Mouse (Mus musculus): ENCODE measurements at regions not wholly inside any gene's neighbourhood (a gene's known extent, or its start where the extent isn't known, plus 50 kb on each side); places are given as distances from the start of the nearest gene placed in this dataset.

- Histone ChIP-seq H3K4me1 (no peaks in the 10 kb centered on the region), H3K9ac (no peak overlapping the region), H3K36me3 (replicated peaks) (no peaks in the 10 kb centered on the region), H3K9me3 (no peaks in the 10 kb centered on the region), H3K4me3 (no peak overlapping the region), H3K27ac (no peak overlapping the region), H3K27me3 (replicated peaks) (no peaks in the 10 kb centered on the region), H3K4me2 (no peak overlapping the region)
- 90% methylated on average over 6 of the region's 6 CpGs for WGBS
- ATAC-seq (replicated peaks), result no peak
These were observed 215.4 kb upstream of the Spred2 start for GRCm38 (mm10) chr11:19708821-19709220.

GRCm38 (mm10) chr11:19709337-19709736 is 214.8 kb upstream of the Spred2 start:
- 0 out of 2 replicates have a peak, but pooled peaks cover 3% of the 10 kb centered on the region for H3K4me1 ChIP-seq
- no peak overlapping the region for H3K27ac ChIP-seq
- ATAC-seq (replicated peaks), result no peak
- WGBS, result 87% methylated on average over 8 of the region's 8 CpGs
- H3K36me3 ChIP-seq (replicated peaks), result no peaks in the 10 kb centered on the region
- no peak overlapping the region for H3K4me2 ChIP-seq
- H3K9me3 ChIP-seq, result no peaks in the 10 kb centered on the region
- no peak overlapping the region for H3K9ac ChIP-seq
- H3K4me3 ChIP-seq, result no peak overlapping the region
- H3K27me3 ChIP-seq (replicated peaks), result no peaks in the 10 kb centered on the region

GRCm38 (mm10) chr11:19713091-19713490 is 211.1 kb upstream of the Spred2 start:
- H3K4me3 ChIP-seq, result no peak overlapping the region
- ATAC-seq (replicated peaks), result no peak
- no peaks in the 10 kb centered on the region for H3K9me3 ChIP-seq
- H3K9ac ChIP-seq, result no peak overlapping the region
- 0 out of 2 replicates have a peak, but pooled peaks cover 3% of the 10 kb centered on the region for H3K4me1 ChIP-seq
- no peaks in the 10 kb centered on the region for H3K36me3 ChIP-seq (replicated peaks)
- WGBS, result 48% methylated on average over 8 of the region's 8 CpGs
- no peak overlapping the region for H3K27ac ChIP-seq
- peak overlapping the region; percentile 17; the same call in 1 of the 2 replicates for H3K4me2 ChIP-seq
- no peaks in the 10 kb centered on the region for H3K27me3 ChIP-seq (replicated peaks)

- ATAC-seq (replicated peaks), result no peak
- Histone ChIP-seq H3K27ac (no peak overlapping the region), H3K4me2 (peak overlapping the region; percentile 20; the same call in 1 of the 2 replicates), H3K9ac (no peak overlapping the region), H3K4me3 (no peak overlapping the region), H3K36me3 (replicated peaks) (no peaks in the 10 kb centered on the region), H3K4me1 (0 out of 2 replicates have a peak, but pooled peaks cover 3% of the 10 kb centered on the region), H3K9me3 (no peaks in the 10 kb centered on the region), H3K27me3 (replicated peaks) (no peaks in the 10 kb centered on the region)
- WGBS, result 77% methylated on average over 20 of the region's 20 CpGs
These were observed 210.6 kb upstream of the Spred2 start for GRCm38 (mm10) chr11:19713597-19713996.

GRCm38 (mm10) chr11:19714211-19714610 is 210.0 kb upstream of the Spred2 start:
- Histone ChIP-seq H3K27ac (no peak overlapping the region), H3K36me3 (replicated peaks) (no peaks in the 10 kb centered on the region), H3K9me3 (peaks cover 1% of the 10 kb centered on the region; the same call in 1 of the 2 replicates), H3K27me3 (replicated peaks) (no peaks in the 10 kb centered on the region), H3K4me2 (no peak overlapping the region), H3K4me3 (no peak overlapping the region), H3K4me1 (0 out of 2 replicates have a peak, but pooled peaks cover 3% of the 10 kb centered on the region), H3K9ac (no peak overlapping the region)
- ATAC-seq (replicated peaks), result no peak
- 49% methylated on average over 5 of the region's 5 CpGs for WGBS

- 40% methylated on average over 8 of the region's 8 CpGs for WGBS
- no peak overlapping the region for H3K4me2 ChIP-seq
- H3K4me1 ChIP-seq, result 0 out of 2 replicates have a peak, but pooled peaks cover 3% of the 10 kb centered on the region
- H3K4me3 ChIP-seq, result no peak overlapping the region
- no peak overlapping the region for H3K27ac ChIP-seq
- peaks cover 4% of the 10 kb centered on the region; the same call in 1 of the 2 replicates for H3K9me3 ChIP-seq
- H3K36me3 ChIP-seq (replicated peaks), result no peaks in the 10 kb centered on the region
- no peak for ATAC-seq (replicated peaks)
- H3K9ac ChIP-seq, result no peak overlapping the region
- H3K27me3 ChIP-seq (replicated peaks), result no peaks in the 10 kb centered on the region
These were observed 209.1 kb upstream of the Spred2 start for GRCm38 (mm10) chr11:19714888-19715595.

GRCm38 (mm10) chr11:19718165-19718564 is 206.0 kb upstream of the Spred2 start:
- Histone ChIP-seq H3K9ac (no peak overlapping the region), H3K4me2 (no peak overlapping the region), H3K27me3 (replicated peaks) (no peaks in the 10 kb centered on the region), H3K9me3 (peaks cover 4% of the 10 kb centered on the region; the same call in 1 of the 2 replicates), H3K27ac (no peak overlapping the region), H3K4me1 (0 out of 2 replicates have a peak, but pooled peaks cover 3% of the 10 kb centered on the region), H3K36me3 (replicated peaks) (no peaks in the 10 kb centered on the region), H3K4me3 (no peak overlapping the region)
- 96% methylated on average over 9 of the region's 9 CpGs for WGBS
- ATAC-seq (replicated peaks), result no peak

GRCm38 (mm10) chr11:19729031-19729430 is 195.1 kb upstream of the Spred2 start:
- H3K4me2 ChIP-seq, result no peak overlapping the region
- no peak overlapping the region for H3K4me3 ChIP-seq
- WGBS, result 82% methylated on average over 8 of the region's 8 CpGs
- no peaks in the 10 kb centered on the region for H3K36me3 ChIP-seq (replicated peaks)
- no peaks in the 10 kb centered on the region for H3K27me3 ChIP-seq (replicated peaks)
- H3K27ac ChIP-seq, result no peak overlapping the region
- no peaks in the 10 kb centered on the region for H3K9me3 ChIP-seq
- H3K9ac ChIP-seq, result no peak overlapping the region
- ATAC-seq (replicated peaks), result no peak
- H3K4me1 ChIP-seq, result no peaks in the 10 kb centered on the region

- no peak overlapping the region for H3K27ac ChIP-seq
- no peaks in the 10 kb centered on the region for H3K9me3 ChIP-seq
- no peak overlapping the region for H3K4me2 ChIP-seq
- 89% methylated on average over 5 of the region's 5 CpGs for WGBS
- H3K9ac ChIP-seq, result no peak overlapping the region
- no peaks in the 10 kb centered on the region for H3K27me3 ChIP-seq (replicated peaks)
- no peak for ATAC-seq (replicated peaks)
- H3K4me3 ChIP-seq, result no peak overlapping the region
- no peaks in the 10 kb centered on the region for H3K36me3 ChIP-seq (replicated peaks)
- H3K4me1 ChIP-seq, result no peaks in the 10 kb centered on the region
These were observed 193.4 kb upstream of the Spred2 start for GRCm38 (mm10) chr11:19730747-19731146.

- Histone ChIP-seq H3K9ac (no peak overlapping the region), H3K36me3 (replicated peaks) (no peaks in the 10 kb centered on the region), H3K4me1 (no peaks in the 10 kb centered on the region), H3K4me3 (no peak overlapping the region), H3K27ac (no peak overlapping the region), H3K27me3 (replicated peaks) (no peaks in the 10 kb centered on the region), H3K9me3 (no peaks in the 10 kb centered on the region), H3K4me2 (no peak overlapping the region)
- WGBS, result 93% methylated on average over 7 of the region's 7 CpGs
- ATAC-seq (replicated peaks), result no peak
These were observed 188.1 kb upstream of the Spred2 start for GRCm38 (mm10) chr11:19736076-19736475.

GRCm38 (mm10) chr11:19736926-19737325 is 187.2 kb upstream of the Spred2 start:
- Histone ChIP-seq H3K4me1 (no peaks in the 10 kb centered on the region), H3K27me3 (replicated peaks) (no peaks in the 10 kb centered on the region), H3K4me3 (no peak overlapping the region), H3K9me3 (no peaks in the 10 kb centered on the region), H3K27ac (no peak overlapping the region), H3K4me2 (no peak overlapping the region), H3K36me3 (replicated peaks) (no peaks in the 10 kb centered on the region), H3K9ac (no peak overlapping the region)
- ATAC-seq (replicated peaks), result no peak
- 74% methylated on average over 7 of the region's 7 CpGs for WGBS

- 77% methylated on average over 5 of the region's 5 CpGs for WGBS
- H3K27ac ChIP-seq, result no peak overlapping the region
- ATAC-seq (replicated peaks), result no peak
These were observed 186.8 kb upstream of the Spred2 start for GRCm38 (mm10) chr11:19737331-19737730.

GRCm38 (mm10) chr11:19737807-19738206 is 186.4 kb upstream of the Spred2 start:
- WGBS, result 72% methylated on average over 5 of the region's 5 CpGs
- no peaks in the 10 kb centered on the region for H3K36me3 ChIP-seq (replicated peaks)
- no peak overlapping the region for H3K27ac ChIP-seq
- H3K4me1 ChIP-seq, result no peaks in the 10 kb centered on the region
- ATAC-seq (replicated peaks), result no peak
- no peak overlapping the region for H3K9ac ChIP-seq
- no peak overlapping the region for H3K4me3 ChIP-seq
- no peaks in the 10 kb centered on the region for H3K27me3 ChIP-seq (replicated peaks)
- H3K4me2 ChIP-seq, result no peak overlapping the region
- no peaks in the 10 kb centered on the region for H3K9me3 ChIP-seq

More at GRCm38 (mm10) chr11:19737331-19737730, 186.8 kb upstream of the Spred2 start:
- H3K9me3 ChIP-seq, result no peaks in the 10 kb centered on the region
- H3K27me3 ChIP-seq (replicated peaks), result no peaks in the 10 kb centered on the region
- no peak overlapping the region for H3K4me2 ChIP-seq
- no peaks in the 10 kb centered on the region for H3K36me3 ChIP-seq (replicated peaks)
- H3K4me3 ChIP-seq, result no peak overlapping the region
- H3K4me1 ChIP-seq, result no peaks in the 10 kb centered on the region
- no peak overlapping the region for H3K9ac ChIP-seq
